ENCODE assay signal across 8 mouse cellular contexts in genomic region chr6:31216206-31217059, GRCm38 (mm10).
DNase-seq lines count a peak whose midpoint lies in the region; ATAC-seq lines count a peak whose summit lies in the region.

No protein-coding gene starts in this region.

- peak overlapping the region; percentile 100 for H3K4me2 ChIP-seq in forebrain, embryonic 14.5 days (ENCODE audit: low read length)
- peak overlapping the region; percentile 90 for H3K4me2 ChIP-seq in liver, embryonic 15.5 days
- H3K4me2 ChIP-seq in neural tube, embryonic 11.5 days (ENCODE audit: low read depth), result peak overlapping the region; percentile 100
- peak overlapping the region; percentile 100 for H3K4me2 ChIP-seq in stomach, embryonic 15.5 days

- peak overlapping the region; percentile 98 for H3K27ac ChIP-seq in brown adipose tissue, adult 24 weeks (replicated peaks; ENCODE audit: low read depth, low read length)
- no peak overlapping the region for H3K27ac ChIP-seq in forebrain, embryonic 14.5 days (ENCODE audit: low read depth, low read length)
- H3K27ac ChIP-seq in liver, embryonic 15.5 days (replicated peaks), result no peak overlapping the region
- no peak overlapping the region for H3K27ac ChIP-seq in neural tube, embryonic 11.5 days (ENCODE audit: low read depth, low read length)
- H3K27ac ChIP-seq in stomach, embryonic 15.5 days, result no peak overlapping the region

- DNase-seq in CD4-positive helper T cell, adult 2 months (ENCODE audit: low read depth, low spot score), result peak; percentile 94
- peak; percentile 55 for DNase-seq in forebrain, embryonic 14.5 days (ENCODE audit: low spot score)
- peak; percentile 84 to 86 for DNase-seq in heart, postnatal 10 days
- peak; percentile 76 to 85 for DNase-seq in kidney, postnatal 4 days
- peak; percentile 63 for DNase-seq in neural tube, embryonic 11.5 days (ENCODE audit: low spot score)

- WGBS in forebrain, embryonic 14.5 days, result under 1% methylated on average over 99 of the region's 100 CpGs
- WGBS in liver, embryonic 15.5 days (ENCODE audit: insufficient replicate concordance), result 1% methylated on average over 100 of the region's 100 CpGs
- under 1% methylated on average over 93 of the region's 100 CpGs for WGBS in neural tube, embryonic 11.5 days
- under 1% methylated on average over 98 of the region's 100 CpGs for WGBS in stomach, embryonic 15.5 days

- peaks cover 35% of the 10 kb centered on the region for H3K27me3 ChIP-seq in forebrain, embryonic 14.5 days (replicated peaks; ENCODE audit: control insufficient read depth, insufficient read depth, low read length)
- H3K27me3 ChIP-seq in liver, embryonic 15.5 days, result peaks cover 83% of the 10 kb centered on the region
- peaks cover 55% of the 10 kb centered on the region for H3K27me3 ChIP-seq in neural tube, embryonic 11.5 days (ENCODE audit: control insufficient read depth, insufficient read depth, low read length)
- peaks cover 45% of the 10 kb centered on the region for H3K27me3 ChIP-seq in stomach, embryonic 15.5 days (replicated peaks)

- H3K4me1 ChIP-seq in brown adipose tissue, adult 24 weeks (ENCODE audit: control insufficient read depth, insufficient read depth, insufficient read length, low read length), result peaks cover 9% of the 10 kb centered on the region
- H3K4me1 ChIP-seq in forebrain, embryonic 14.5 days (ENCODE audit: control insufficient read depth, insufficient read depth, low read length), result peaks cover 18% of the 10 kb centered on the region
- peaks cover 29% of the 10 kb centered on the region for H3K4me1 ChIP-seq in liver, embryonic 15.5 days (replicated peaks)
- peaks cover 16% of the 10 kb centered on the region; the same call in 1 of the 2 replicates for H3K4me1 ChIP-seq in neural tube, embryonic 11.5 days (ENCODE audit: control insufficient read depth, insufficient read depth, low read length)
- peaks cover 17% of the 10 kb centered on the region for H3K4me1 ChIP-seq in stomach, embryonic 15.5 days

- no peaks in the 10 kb centered on the region for H3K9me3 ChIP-seq in forebrain, embryonic 14.5 days (replicated peaks; ENCODE audit: control insufficient read depth, low read length)
- H3K9me3 ChIP-seq in liver, embryonic 15.5 days (replicated peaks), result no peaks in the 10 kb centered on the region
- no peaks in the 10 kb centered on the region for H3K9me3 ChIP-seq in neural tube, embryonic 11.5 days (ENCODE audit: control insufficient read depth, low read length)
- no peaks in the 10 kb centered on the region for H3K9me3 ChIP-seq in stomach, embryonic 15.5 days

- peak overlapping the region; percentile 68 for H3K9ac ChIP-seq in forebrain, embryonic 14.5 days (ENCODE audit: low read length)
- H3K9ac ChIP-seq in liver, embryonic 15.5 days, result peak overlapping the region; percentile 18; the same call in 1 of the 2 replicates
- H3K9ac ChIP-seq in neural tube, embryonic 11.5 days (ENCODE audit: low read length), result peak overlapping the region; percentile 47
- H3K9ac ChIP-seq in stomach, embryonic 15.5 days, result peak overlapping the region; percentile 29

- intact Hi-C loops in heart, postnatal 10 days (cut with DNase I), result loop anchor here (2.0 kb wide), 3 partner anchors 24 to 182 kb away; partner anchors contain the start of gene Mkln1

- no peaks in the 10 kb centered on the region for H3K36me3 ChIP-seq in forebrain, embryonic 14.5 days (ENCODE audit: control insufficient read depth, insufficient read depth, low read length)
- no peaks in the 10 kb centered on the region for H3K36me3 ChIP-seq in liver, embryonic 15.5 days (replicated peaks)
- no peaks in the 10 kb centered on the region for H3K36me3 ChIP-seq in neural tube, embryonic 11.5 days (ENCODE audit: control insufficient read depth, insufficient read depth, low read length)
- H3K36me3 ChIP-seq in stomach, embryonic 15.5 days, result no peaks in the 10 kb centered on the region

- ATAC-seq in forebrain, embryonic 14.5 days, result peak; percentile 57
- peak; percentile 47 for ATAC-seq in liver, embryonic 15.5 days (ENCODE audit: insufficient read depth)
- peak; percentile 73 for ATAC-seq in neural tube, embryonic 11.5 days (ENCODE audit: insufficient read depth, low FRiP score, low TSS enrichment)
- ATAC-seq in stomach, embryonic 15.5 days (ENCODE audit: insufficient read depth, low FRiP score, low read depth), result peak; percentile 73

- peak overlapping the region; percentile 90 for H3K4me3 ChIP-seq in brown adipose tissue, adult 24 weeks (ENCODE audit: insufficient read depth, low read depth, low read length)
- H3K4me3 ChIP-seq in forebrain, embryonic 14.5 days (ENCODE audit: low read depth, low read length), result peak overlapping the region; percentile 68
- peak overlapping the region; percentile 63 for H3K4me3 ChIP-seq in liver, embryonic 15.5 days (replicated peaks)
- H3K4me3 ChIP-seq in neural tube, embryonic 11.5 days (ENCODE audit: low read depth, low read length), result peak overlapping the region; percentile 62
- peak overlapping the region; percentile 75 for H3K4me3 ChIP-seq in stomach, embryonic 15.5 days (replicated peaks)

Comparison
In these comparisons a context has a peak if more than half of its experiments do, and no peak if none do; other contexts are left out.
1. H3K9ac ChIP-seq: peak in every context shown above with its lines; median percentile 68 in forebrain, embryonic 14.5 days; 47 in neural tube, embryonic 11.5 days; 29 in stomach, embryonic 15.5 days; 18 in liver, embryonic 15.5 days.